Mouse (Mus musculus): ENCODE results near the gene Rnf145. TPM values are rescaled to one million over a fixed set of nuclear protein-coding genes. Genes with fewer than 3 reads are reported as not detected.
A peak's percentile ranks its signal among the peaks of the same experiment; 100 is the strongest.

Rnf145 gene
- polyA plus RNA-seq, 1 experiment from 2014 or later = 85.7 TPM

DNA sequence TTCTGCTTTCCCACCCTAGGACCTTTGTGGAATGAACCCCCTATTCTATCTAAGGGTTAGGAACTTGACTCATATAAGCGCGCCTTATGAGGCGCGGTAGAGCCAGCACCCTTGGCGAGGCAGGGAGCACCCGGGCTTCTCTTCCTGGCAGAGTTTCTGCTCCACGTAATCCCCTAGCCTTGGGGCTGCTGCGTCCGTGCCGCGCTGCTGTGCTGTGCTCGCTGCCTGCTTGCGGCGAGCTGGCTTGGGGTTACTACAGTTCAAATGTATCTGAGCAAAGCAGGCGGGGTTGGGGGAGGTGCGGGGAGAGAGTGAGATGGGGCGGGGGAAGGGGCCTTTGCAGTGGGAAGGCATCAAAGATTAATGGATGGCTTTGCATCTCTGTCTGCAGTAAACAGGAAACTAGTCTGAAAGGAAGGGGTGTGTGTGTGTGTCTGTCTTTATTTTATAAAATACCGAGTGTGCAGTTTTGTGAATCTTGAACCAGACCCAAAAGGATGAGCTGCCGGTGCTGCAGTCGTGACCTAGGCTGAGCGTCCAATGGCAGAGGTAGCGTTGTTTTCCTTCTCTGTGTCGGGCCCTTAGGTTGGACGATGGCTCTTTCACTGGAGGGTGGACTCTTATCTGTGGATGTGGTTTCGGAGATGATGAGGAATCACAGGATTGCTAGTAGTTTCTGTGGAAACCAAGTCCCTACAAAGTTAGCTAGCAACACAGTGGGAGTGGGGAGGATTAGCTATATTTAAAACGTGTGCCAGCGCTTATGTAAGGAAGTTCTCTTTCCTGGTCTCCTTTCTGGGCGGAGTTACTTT, 1.4 kb downstream of the Rnf145 start:
- Histone ChIP-seq H3K9me3 (ENCODE audit: low read depth, low read length) (no peaks in the 10 kb centered on the region), H3K27ac (ENCODE audit: low read depth) (peak overlapping the region; percentile 95), H3K4me2 (peak overlapping the region; percentile 86), H3K4me3 (ENCODE audit: low read depth, low read length) (peak overlapping the region; percentile 94), H3K27me3 (ENCODE audit: insufficient read depth, low read length) (no peaks in the 10 kb centered on the region), H3K4me1 (ENCODE audit: insufficient read depth) (peaks cover 10% of the 10 kb centered on the region; the same call in 1 of the 2 replicates), H3K9ac (peak overlapping the region; percentile 88), H3K36me3 (ENCODE audit: insufficient read depth) (peaks cover 6% of the 10 kb centered on the region)
- DNase-seq (peak; percentile 85), ATAC-seq (ENCODE audit: insufficient read depth) (peak; percentile 91)
- no peak for TF ChIP-seq CTCF (IDR thresholded peaks at IDR 0.05; ENCODE audit: low read depth)
- WGBS = 1% methylated on average over 28 of the region's 28 CpGs

DNA sequence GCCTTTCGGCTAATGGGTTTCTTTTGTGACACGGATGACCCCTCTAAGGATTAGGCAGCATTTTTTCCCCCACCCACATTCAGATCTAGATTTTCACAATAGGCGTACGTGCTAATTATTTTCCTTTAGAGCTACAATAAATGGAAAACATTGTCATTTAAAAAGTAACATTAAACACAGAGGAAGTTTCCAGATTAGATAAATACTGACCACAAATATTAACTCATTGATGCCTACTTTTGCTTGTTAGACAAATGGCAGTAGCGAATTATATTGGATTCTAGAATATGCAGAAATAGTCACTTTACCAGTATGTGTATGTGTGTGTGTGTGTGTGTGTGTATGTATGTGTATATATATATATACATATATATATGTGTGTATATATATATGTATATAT, 3.8 kb downstream of the Rnf145 start:
- TF ChIP-seq CTCF (IDR thresholded peaks at IDR 0.05; ENCODE audit: low read depth) = no peak
- H3K4me1 ChIP-seq (ENCODE audit: insufficient read depth) = peaks cover 10% of the 10 kb centered on the region; the same call in 1 of the 2 replicates
- no peaks in the 10 kb centered on the region for H3K9me3 ChIP-seq (ENCODE audit: low read depth, low read length)
- no peak overlapping the region for H3K27ac ChIP-seq (ENCODE audit: low read depth)
- no peak overlapping the region for H3K4me3 ChIP-seq (ENCODE audit: low read depth, low read length)
- 79% methylated on average over 5 of the region's 5 CpGs for WGBS
- H3K9ac ChIP-seq = no peak overlapping the region
- DNase-seq (no peak), ATAC-seq (ENCODE audit: insufficient read depth) (no peak)
- no peak overlapping the region for H3K4me2 ChIP-seq
- peaks cover 25% of the 10 kb centered on the region for H3K36me3 ChIP-seq (ENCODE audit: insufficient read depth)
- no peaks in the 10 kb centered on the region for H3K27me3 ChIP-seq (ENCODE audit: insufficient read depth, low read length)

DNA sequence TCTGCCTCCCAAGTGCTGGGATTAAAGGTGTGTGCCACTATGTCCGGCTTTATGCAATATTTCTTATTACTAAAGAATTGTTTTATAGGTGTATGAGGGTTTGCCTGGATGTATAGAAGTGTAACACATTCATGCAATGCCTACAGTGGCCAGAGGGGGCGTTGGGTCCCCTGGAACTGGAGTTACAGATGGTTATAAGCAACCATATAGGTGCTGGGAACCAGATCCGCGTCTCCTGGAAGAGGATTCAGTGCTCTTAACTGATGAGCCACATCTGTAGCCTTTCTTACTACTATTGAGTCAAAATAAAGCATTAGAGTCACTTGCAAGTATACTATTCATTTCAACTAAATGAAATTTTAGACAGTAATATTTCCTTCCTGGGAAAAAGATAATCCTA, 7.0 kb downstream of the Rnf145 start:
- TF ChIP-seq CTCF (IDR thresholded peaks at IDR 0.05; ENCODE audit: low read depth) = peak; percentile 19; the same call in 1 of the 2 replicates
- no peaks in the 10 kb centered on the region for H3K9me3 ChIP-seq (ENCODE audit: low read depth, low read length)
- H3K4me2 ChIP-seq = no peak overlapping the region
- DNase-seq = no peak
- peaks cover 46% of the 10 kb centered on the region for H3K36me3 ChIP-seq (ENCODE audit: insufficient read depth)
- H3K4me3 ChIP-seq (ENCODE audit: low read depth, low read length) = no peak overlapping the region
- H3K9ac ChIP-seq = no peak overlapping the region
- WGBS = 77% methylated on average over 4 of the region's 4 CpGs
- no peaks in the 10 kb centered on the region for H3K27me3 ChIP-seq (ENCODE audit: insufficient read depth, low read length)
- no peak for ATAC-seq (ENCODE audit: insufficient read depth)
- H3K4me1 ChIP-seq (ENCODE audit: insufficient read depth) = peaks cover 6% of the 10 kb centered on the region; the same call in 1 of the 2 replicates
- no peak overlapping the region for H3K27ac ChIP-seq (ENCODE audit: low read depth)

DNA sequence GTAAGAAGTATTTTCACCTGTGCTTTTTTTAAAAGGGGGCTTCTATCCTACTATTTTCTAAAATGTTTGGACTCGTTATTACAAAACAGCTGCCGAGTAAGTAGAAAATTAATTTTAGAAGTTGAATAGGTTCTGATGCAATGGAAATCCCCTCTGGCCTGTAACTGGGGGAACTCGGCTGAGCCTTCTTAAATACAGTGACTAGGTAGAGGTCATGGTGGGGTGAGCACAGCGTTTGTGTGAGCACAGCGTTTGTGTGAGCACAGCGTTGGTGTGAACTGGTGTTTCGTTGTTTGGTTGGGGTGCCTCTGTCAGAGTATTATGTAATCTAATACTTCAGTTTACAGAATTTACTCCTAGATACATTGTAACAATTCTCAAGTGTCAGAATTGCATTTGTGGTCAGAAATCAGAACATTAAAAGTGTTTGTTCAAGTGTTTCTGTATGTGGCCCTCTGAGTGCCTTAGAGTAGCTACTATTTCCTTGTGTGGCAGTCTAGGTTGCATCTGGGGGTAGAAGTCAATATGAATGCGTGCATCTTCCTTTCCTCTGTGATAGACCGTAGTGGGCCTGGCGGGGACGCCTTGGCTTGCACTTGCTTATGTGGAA, 8.0 kb downstream of the Rnf145 start:
- no peaks in the 10 kb centered on the region for H3K27me3 ChIP-seq (ENCODE audit: insufficient read depth, low read length)
- no peaks in the 10 kb centered on the region for H3K9me3 ChIP-seq (ENCODE audit: low read depth, low read length)
- ATAC-seq (ENCODE audit: insufficient read depth) = no peak
- no peak overlapping the region for H3K9ac ChIP-seq
- H3K4me2 ChIP-seq = no peak overlapping the region
- peaks cover 51% of the 10 kb centered on the region for H3K36me3 ChIP-seq (ENCODE audit: insufficient read depth)
- no peak overlapping the region for H3K27ac ChIP-seq (ENCODE audit: low read depth)
- no peaks in the 10 kb centered on the region for H3K4me1 ChIP-seq (ENCODE audit: insufficient read depth)
- H3K4me3 ChIP-seq (ENCODE audit: low read depth, low read length) = no peak overlapping the region
- WGBS = 91% methylated on average over 11 of the region's 11 CpGs
- DNase-seq = no peak
- TF ChIP-seq CTCF (IDR thresholded peaks at IDR 0.05; ENCODE audit: low read depth) = no peak

DNA sequence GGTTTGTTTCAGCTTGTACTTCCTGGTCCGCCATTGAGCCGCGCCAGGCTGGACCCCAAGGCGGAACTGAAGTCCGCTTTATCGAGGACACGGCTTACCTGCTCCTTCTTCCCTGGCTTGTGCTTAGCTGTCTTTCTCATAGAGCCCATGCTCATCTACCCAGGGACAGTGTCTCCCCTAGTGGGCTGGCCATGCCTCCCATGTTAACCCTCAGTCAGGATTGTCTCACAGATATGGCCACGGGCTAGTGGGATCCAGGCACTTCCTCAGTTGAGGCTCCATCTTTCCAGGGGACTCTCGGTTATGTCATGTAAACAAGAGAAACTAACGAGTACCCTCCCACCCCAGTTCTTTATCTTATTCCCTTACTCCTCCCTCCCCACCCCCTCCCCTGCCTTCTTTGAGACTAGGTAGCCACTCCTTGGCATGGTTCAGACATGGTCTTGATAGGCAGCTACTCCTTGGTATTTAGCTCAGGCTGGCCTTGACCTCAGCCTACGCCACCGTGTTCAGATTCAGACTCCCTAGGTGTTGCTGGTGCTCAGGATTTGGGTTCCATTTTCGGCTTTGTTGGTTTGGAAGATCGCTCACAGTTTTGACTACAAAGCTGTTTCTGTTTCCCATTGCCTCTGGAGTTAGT, 9.9 kb downstream of the Rnf145 start:
- Histone ChIP-seq H3K4me2 (0 out of 2 replicates have a peak overlapping the region, but pooled peaks have one; percentile 8), H3K27me3 (ENCODE audit: insufficient read depth, low read length) (no peaks in the 10 kb centered on the region), H3K4me1 (ENCODE audit: insufficient read depth) (no peaks in the 10 kb centered on the region), H3K36me3 (ENCODE audit: insufficient read depth) (peaks cover 66% of the 10 kb centered on the region), H3K9me3 (ENCODE audit: low read depth, low read length) (no peaks in the 10 kb centered on the region), H3K27ac (ENCODE audit: low read depth) (no peak overlapping the region), H3K9ac (no peak overlapping the region), H3K4me3 (ENCODE audit: low read depth, low read length) (no peak overlapping the region)
- WGBS = 86% methylated on average over 14 of the region's 14 CpGs
- TF ChIP-seq CTCF (IDR thresholded peaks at IDR 0.05; ENCODE audit: low read depth) = no peak
- ATAC-seq (ENCODE audit: insufficient read depth) (no peak), DNase-seq (no peak)

DNA sequence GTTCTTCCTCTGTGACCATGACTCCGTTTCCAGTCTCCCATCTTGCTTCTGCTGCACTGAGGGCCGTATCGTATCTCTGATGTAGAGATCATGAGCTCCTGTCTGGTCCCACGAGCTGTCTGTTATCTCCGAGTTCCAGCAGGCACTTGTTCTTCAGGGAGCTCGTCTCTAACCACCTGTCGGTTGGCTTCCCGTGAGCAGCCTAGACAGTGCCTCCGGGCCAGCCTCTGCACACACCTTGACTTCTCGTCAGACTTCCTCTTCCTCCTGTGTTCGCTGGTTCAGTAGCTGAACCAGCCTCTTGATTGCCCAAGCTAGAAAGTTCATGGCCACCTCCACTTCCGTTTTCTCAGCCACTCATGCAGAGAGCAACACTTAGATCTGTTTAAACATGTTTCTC, 10.4 kb downstream of the Rnf145 start:
- no peak for DNase-seq
- 77% methylated on average over 12 of the region's 12 CpGs for WGBS
- Histone ChIP-seq H3K9me3 (ENCODE audit: low read depth, low read length) (no peaks in the 10 kb centered on the region), H3K4me1 (ENCODE audit: insufficient read depth) (no peaks in the 10 kb centered on the region), H3K9ac (no peak overlapping the region), H3K36me3 (ENCODE audit: insufficient read depth) (peaks cover 71% of the 10 kb centered on the region), H3K27me3 (ENCODE audit: insufficient read depth, low read length) (no peaks in the 10 kb centered on the region), H3K4me3 (ENCODE audit: low read depth, low read length) (no peak overlapping the region), H3K27ac (ENCODE audit: low read depth) (no peak overlapping the region), H3K4me2 (0 out of 2 replicates have a peak overlapping the region, but pooled peaks have one; percentile 8)
- no peak; the same call in 1 of the 2 replicates for ATAC-seq (ENCODE audit: insufficient read depth)
- TF ChIP-seq CTCF (IDR thresholded peaks at IDR 0.05; ENCODE audit: low read depth) = no peak

DNA sequence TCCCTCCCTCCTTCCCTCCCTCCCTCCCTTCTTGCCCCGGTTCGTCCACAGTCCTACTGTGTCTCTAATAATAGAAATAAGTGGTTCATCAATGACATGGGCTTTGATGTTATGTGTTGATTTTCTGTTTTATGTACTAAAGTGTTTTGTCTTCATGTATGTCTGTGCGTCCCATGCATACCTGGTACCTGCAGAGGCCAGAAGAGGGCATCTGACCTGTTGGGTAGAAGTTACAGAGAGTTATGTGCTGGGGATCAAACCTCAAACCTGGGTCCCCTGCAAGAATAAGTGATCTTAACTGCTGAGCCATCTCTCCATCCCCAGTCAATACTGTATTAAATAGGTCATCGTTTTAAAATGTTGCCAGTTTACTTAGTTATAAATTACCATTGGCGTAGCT, 11.0 kb downstream of the Rnf145 start:
- H3K4me3 ChIP-seq (ENCODE audit: low read depth, low read length) = no peak overlapping the region
- H3K36me3 ChIP-seq (ENCODE audit: insufficient read depth) = peaks cover 72% of the 10 kb centered on the region
- H3K4me2 ChIP-seq = no peak overlapping the region
- DNase-seq (no peak), ATAC-seq (ENCODE audit: insufficient read depth) (no peak)
- H3K9ac ChIP-seq = no peak overlapping the region
- H3K9me3 ChIP-seq (ENCODE audit: low read depth, low read length) = no peaks in the 10 kb centered on the region
- TF ChIP-seq CTCF (IDR thresholded peaks at IDR 0.05; ENCODE audit: low read depth) = no peak
- no peaks in the 10 kb centered on the region for H3K4me1 ChIP-seq (ENCODE audit: insufficient read depth)
- 82% methylated on average over 5 of the region's 5 CpGs for WGBS
- H3K27me3 ChIP-seq (ENCODE audit: insufficient read depth, low read length) = no peaks in the 10 kb centered on the region
- no peak overlapping the region for H3K27ac ChIP-seq (ENCODE audit: low read depth)

Measured in lung, embryonic 14.5 days (tissue).